Mouse (Mus musculus): Measurements from ENCODE around the gene A3galt2. TPM values are rescaled to one million over a fixed set of nuclear protein-coding genes. Genes with fewer than 3 reads are reported as not detected.

A3galt2 gene
- polyA plus RNA-seq, 1 experiment, result 0.13 TPM

DNA sequence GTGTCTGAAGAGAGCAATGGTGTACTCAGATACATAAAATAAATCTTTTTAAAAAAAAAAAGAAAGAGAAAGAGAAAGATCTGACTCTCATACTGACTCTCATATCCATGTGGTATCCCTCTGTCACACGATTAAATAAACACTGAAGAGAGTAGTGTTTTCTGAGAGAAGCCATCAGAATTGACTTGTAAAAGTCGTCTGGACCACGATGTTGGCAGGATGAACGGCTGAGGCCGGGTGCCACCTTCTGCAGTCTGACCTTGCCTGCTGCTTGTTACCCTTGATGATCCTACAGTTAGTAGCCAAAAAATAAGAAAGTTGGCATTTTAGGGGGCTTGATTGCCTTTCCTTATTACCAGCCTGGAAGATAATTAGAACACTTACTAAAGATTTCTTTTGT lies 22.4 kb upstream of the A3galt2 start:
- peak overlapping the region; percentile 50 for H3K4me2 ChIP-seq (ENCODE audit: low read depth)
- H3K4me3 ChIP-seq, result no peak overlapping the region
- no peak overlapping the region for H3ac ChIP-seq (ENCODE audit: control insufficient read depth, insufficient read length)
- no peaks in the 10 kb centered on the region for H3K27me3 ChIP-seq (ENCODE audit: control insufficient read depth, insufficient read depth, insufficient read length)
- TF ChIP-seq TCF3 (IDR thresholded peaks at IDR 0.05; ENCODE audit: insufficient read length, low read depth) (no peak), POLR2AphosphoS2 (IDR thresholded peaks at IDR 0.05; ENCODE audit: insufficient read length, low read depth) (no peak), MYOD1 (IDR thresholded peaks at IDR 0.05; ENCODE audit: control insufficient read depth in 1 of 3, insufficient read length in 2 of 3, low read depth in 2 of 3) (no peak), SRF (IDR thresholded peaks at IDR 0.05; ENCODE audit: control insufficient read depth, insufficient read length, low read depth) (no peak), CEBPB (IDR thresholded peaks at IDR 0.05; ENCODE audit: insufficient read depth, poor library complexity, severe bottlenecking) (no peak), MAX (IDR thresholded peaks at IDR 0.05; ENCODE audit: low read depth) (no peak), REST (IDR thresholded peaks at IDR 0.05; ENCODE audit: insufficient read depth, insufficient read length) (no peak), E2F4 (IDR thresholded peaks at IDR 0.05; ENCODE audit: insufficient read depth) (no peak), USF1 (IDR thresholded peaks at IDR 0.05; ENCODE audit: low read depth) (no peak), MYOG (IDR thresholded peaks at IDR 0.05; ENCODE audit: control insufficient read depth in 1 of 3, insufficient read depth in 1 of 3, insufficient read length in 2 of 3, low read depth in 2 of 3) (no peak)
- peaks cover 100% of the 10 kb centered on the region for H3K79me2 ChIP-seq (ENCODE audit: control insufficient read depth, insufficient read depth)
- H3K36me3 ChIP-seq (ENCODE audit: control insufficient read depth, insufficient read depth), result no peaks in the 10 kb centered on the region

DNA sequence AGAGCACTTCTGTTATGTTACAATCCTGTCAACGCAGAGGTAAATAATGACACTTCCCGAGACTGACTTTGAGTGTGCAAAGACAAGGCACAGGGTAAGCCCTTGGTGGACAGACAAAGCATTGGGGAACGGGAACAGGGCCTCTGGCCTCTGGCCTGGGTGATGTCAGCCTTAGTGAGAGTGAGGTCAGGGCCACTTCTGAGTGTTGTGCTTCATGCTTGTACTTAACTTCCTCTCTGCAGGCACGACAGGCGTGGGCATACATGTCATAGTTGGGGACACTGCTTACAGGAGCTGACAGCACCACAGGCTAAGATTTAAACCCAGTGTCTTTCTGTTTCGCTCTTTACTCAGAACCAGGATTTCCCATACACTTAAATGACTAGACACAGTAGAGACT lies 21.7 kb upstream of the A3galt2 start:
- Histone ChIP-seq H3K27me3 (ENCODE audit: control insufficient read depth, insufficient read depth, insufficient read length) (no peaks in the 10 kb centered on the region), H3ac (ENCODE audit: control insufficient read depth, insufficient read length) (no peak overlapping the region), H3K79me2 (ENCODE audit: control insufficient read depth, insufficient read depth) (peaks cover 100% of the 10 kb centered on the region), H3K36me3 (ENCODE audit: control insufficient read depth, insufficient read depth) (no peaks in the 10 kb centered on the region), H3K4me2 (ENCODE audit: low read depth) (peak overlapping the region; percentile 50), H3K4me3 (no peak overlapping the region)
- no peak for TF ChIP-seq POLR2A (IDR thresholded peaks at IDR 0.05; ENCODE audit: insufficient read length, low read depth)
- peak; percentile 33 for TF ChIP-seq POLR2AphosphoS2 (IDR thresholded peaks at IDR 0.05; ENCODE audit: insufficient read length, low read depth)
- no peak for TF ChIP-seq MYOG (IDR thresholded peaks at IDR 0.05; ENCODE audit: control insufficient read depth in 1 of 3, insufficient read depth in 1 of 3, insufficient read length in 2 of 3, low read depth in 2 of 3)

DNA sequence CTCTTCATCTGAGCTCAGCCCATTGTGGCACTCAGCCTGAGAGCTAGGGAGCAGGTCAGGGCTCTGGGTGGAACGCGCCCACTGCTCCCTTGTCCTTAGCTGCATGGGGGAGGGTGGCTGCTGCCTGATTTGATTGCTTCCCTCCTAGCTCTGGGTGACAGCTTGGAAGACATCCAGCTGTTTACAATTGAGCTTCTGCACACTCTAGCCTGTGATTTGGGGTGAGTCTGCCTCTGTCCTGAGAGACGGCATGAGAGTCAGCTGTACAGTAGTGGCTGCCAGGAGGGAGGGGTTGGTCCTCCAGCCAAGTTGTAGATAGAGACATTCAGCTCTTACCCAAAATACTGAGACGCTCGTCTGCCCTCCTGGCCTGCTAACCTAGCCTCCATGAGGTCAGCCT lies 20.9 kb upstream of the A3galt2 start:
- H3ac ChIP-seq (ENCODE audit: control insufficient read depth, insufficient read length), result no peak overlapping the region
- TF ChIP-seq E2F4 (IDR thresholded peaks at IDR 0.05; ENCODE audit: insufficient read depth), result no peak
- no peak for TF ChIP-seq MAX (IDR thresholded peaks at IDR 0.05; ENCODE audit: low read depth)
- TF ChIP-seq CEBPB (IDR thresholded peaks at IDR 0.05; ENCODE audit: insufficient read depth, poor library complexity, severe bottlenecking), result no peak
- peak in 1 of 3 experiments; percentile 7 for TF ChIP-seq MYOG (IDR thresholded peaks at IDR 0.05; ENCODE audit: control insufficient read depth in 1 of 3, insufficient read depth in 1 of 3, insufficient read length in 2 of 3, low read depth in 2 of 3)
- peak in 1 of 3 experiments; percentile 4 for TF ChIP-seq MYOD1 (IDR thresholded peaks at IDR 0.05; ENCODE audit: control insufficient read depth in 1 of 3, insufficient read length in 2 of 3, low read depth in 2 of 3)
- H3K4me2 ChIP-seq (ENCODE audit: low read depth), result peak overlapping the region; percentile 50
- H3K27me3 ChIP-seq (ENCODE audit: control insufficient read depth, insufficient read depth, insufficient read length), result no peaks in the 10 kb centered on the region
- H3K4me3 ChIP-seq, result no peak overlapping the region
- no peaks in the 10 kb centered on the region for H3K36me3 ChIP-seq (ENCODE audit: control insufficient read depth, insufficient read depth)
- H3K79me2 ChIP-seq (ENCODE audit: control insufficient read depth, insufficient read depth), result peaks cover 100% of the 10 kb centered on the region

DNA sequence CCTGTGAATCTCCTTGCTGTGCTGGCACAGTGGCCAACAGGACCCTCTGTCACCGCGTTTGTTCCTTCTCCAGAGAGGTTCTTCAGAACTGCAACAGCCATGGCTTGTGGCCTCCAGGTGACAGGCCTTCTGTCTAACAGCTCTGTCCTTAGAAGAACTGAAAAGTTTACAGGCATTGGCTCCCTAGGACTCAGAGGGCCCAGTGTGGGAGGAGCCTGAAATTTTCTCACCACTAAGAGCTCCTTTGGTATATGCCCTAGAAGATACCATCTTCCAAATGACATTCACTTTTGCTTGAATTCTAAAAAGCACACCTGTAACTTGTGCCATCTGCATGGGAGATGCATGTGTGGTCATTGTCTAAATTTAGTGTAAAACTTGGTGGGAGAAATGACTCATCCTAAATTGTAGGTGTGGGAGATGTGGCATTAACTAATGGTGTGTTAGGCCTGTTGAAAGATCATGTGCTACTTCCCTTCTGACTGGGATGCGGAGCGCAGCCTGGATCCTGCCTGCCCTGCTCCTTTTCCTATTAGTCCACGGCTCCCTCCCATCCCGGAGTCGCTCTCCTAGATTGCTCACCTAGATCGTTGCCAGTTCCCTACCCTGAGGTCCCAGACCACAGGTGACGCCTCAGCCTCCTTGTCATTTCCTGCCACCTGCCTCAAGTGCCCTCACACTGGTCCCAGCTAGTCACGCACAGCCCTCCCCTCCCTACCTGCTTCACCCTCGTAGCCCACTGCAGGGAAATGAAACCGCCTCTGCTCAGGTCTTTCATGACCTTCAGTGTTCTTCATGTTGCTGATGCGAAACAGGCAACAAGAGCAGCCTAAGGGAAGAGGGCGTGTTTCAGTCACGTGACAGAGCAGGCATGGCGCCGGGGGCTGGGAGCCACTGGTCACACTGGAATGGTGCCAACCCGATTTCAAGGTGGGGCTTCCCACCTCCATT lies 20.2 kb upstream of the A3galt2 start:
- Histone ChIP-seq H3ac (ENCODE audit: control insufficient read depth, insufficient read length) (no peak overlapping the region), H3K4me2 (ENCODE audit: low read depth) (peak overlapping the region; percentile 50), H3K4me3 (no peak overlapping the region), H3K36me3 (ENCODE audit: control insufficient read depth, insufficient read depth) (no peaks in the 10 kb centered on the region), H3K79me2 (ENCODE audit: control insufficient read depth, insufficient read depth) (peaks cover 100% of the 10 kb centered on the region), H3K27me3 (ENCODE audit: control insufficient read depth, insufficient read depth, insufficient read length) (no peaks in the 10 kb centered on the region)
- TF ChIP-seq MYOD1 (IDR thresholded peaks at IDR 0.05; ENCODE audit: control insufficient read depth in 1 of 3, insufficient read length in 2 of 3, low read depth in 2 of 3) (peak in 1 of 3 experiments; percentile 38), USF1 (IDR thresholded peaks at IDR 0.05; ENCODE audit: low read depth) (peak; percentile 56), CEBPB (IDR thresholded peaks at IDR 0.05; ENCODE audit: insufficient read depth, poor library complexity, severe bottlenecking) (no peak), TCF3 (IDR thresholded peaks at IDR 0.05; ENCODE audit: insufficient read length, low read depth) (no peak)

DNA sequence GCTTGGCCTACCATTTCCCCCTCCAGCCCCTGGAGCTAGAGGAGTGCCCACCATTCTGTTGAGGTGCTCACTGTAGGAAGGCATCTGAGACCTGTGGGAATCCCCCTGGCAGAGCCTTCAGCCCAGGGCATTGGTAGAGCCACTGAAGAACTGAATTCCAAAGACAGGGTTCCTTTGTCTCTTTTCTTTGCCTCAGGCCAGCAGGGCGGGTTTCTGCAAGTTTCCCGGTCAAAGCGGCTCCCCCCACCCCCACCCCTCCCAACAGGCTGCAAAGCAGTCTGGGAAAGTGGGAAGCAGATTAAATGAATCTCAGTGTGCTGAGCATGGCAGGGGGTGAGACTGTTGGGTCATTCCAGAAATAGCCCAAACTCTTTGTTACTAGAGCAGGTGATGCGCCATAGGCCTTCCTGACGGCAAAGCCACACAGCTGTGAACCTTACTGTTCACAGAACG lies 18.0 kb upstream of the A3galt2 start:
- Histone ChIP-seq H3K36me3 (ENCODE audit: control insufficient read depth, insufficient read depth) (no peaks in the 10 kb centered on the region), H3K4me3 (no peak overlapping the region), H3K4me2 (ENCODE audit: low read depth) (peak overlapping the region; percentile 35), H3ac (ENCODE audit: control insufficient read depth, insufficient read length) (no peak overlapping the region), H3K79me2 (ENCODE audit: control insufficient read depth, insufficient read depth) (peaks cover 99% of the 10 kb centered on the region), H3K27me3 (ENCODE audit: control insufficient read depth, insufficient read depth, insufficient read length) (no peaks in the 10 kb centered on the region)
- TF ChIP-seq MYOD1 (IDR thresholded peaks at IDR 0.05; ENCODE audit: control insufficient read depth in 1 of 3, insufficient read length in 2 of 3, low read depth in 2 of 3) (peak in 2 of 3 experiments; percentile 28 to 45), POLR2A (IDR thresholded peaks at IDR 0.05; ENCODE audit: insufficient read length, low read depth) (no peak), MYOG (IDR thresholded peaks at IDR 0.05; ENCODE audit: control insufficient read depth in 1 of 3, insufficient read depth in 1 of 3, insufficient read length in 2 of 3, low read depth in 2 of 3) (peak in 1 of 3 experiments; percentile 47)

Data from myocyte (in vitro differentiated cells).